Mouse (Mus musculus): ENCODE measurements at regions not wholly inside any gene's neighbourhood (a gene's known extent, or its start where the extent isn't known, plus 50 kb on each side); places are given as distances from the start of the nearest gene placed in this dataset.

DNA sequence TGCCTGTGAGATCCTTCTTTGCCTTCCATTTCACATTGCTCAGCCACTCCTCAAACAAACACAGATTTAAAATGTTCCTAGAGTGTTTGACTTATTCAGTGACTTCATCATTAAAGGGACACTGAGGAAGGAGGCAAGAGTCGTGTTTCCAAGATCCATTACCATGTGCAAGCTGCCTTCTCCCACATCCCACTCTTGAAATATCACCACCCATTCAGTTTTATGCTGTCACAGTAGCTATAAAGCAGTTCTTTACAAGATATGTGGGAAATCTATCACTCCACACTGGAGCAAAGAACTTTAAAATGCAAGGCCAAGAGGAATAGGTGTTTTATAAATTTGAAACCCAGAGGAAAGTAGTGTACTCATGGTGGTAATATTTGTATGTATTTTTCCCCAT lies 110.2 kb upstream of the Gm12695 start:
- no peak for DNase-seq

DNA sequence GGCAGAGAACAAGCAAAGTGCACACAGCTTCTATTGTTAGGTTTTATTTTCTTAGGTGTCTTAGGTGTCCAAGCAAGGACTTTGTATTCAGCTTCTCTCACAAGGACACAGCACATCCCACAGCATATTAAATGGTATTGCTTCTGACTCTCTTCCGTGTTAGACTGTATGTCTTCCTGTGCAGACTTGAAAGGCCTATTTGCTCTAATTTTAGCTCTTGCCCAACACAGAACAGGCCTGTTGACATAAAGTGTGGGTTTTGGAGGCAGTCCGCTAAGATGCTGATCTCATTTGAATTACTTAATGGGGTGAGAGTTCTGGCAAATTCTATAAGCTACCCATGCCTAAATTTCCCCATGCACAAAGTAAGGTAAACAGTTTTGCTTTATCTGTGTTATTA lies 96.1 kb upstream of the Gm12695 start:
- DNase-seq = no peak

DNA sequence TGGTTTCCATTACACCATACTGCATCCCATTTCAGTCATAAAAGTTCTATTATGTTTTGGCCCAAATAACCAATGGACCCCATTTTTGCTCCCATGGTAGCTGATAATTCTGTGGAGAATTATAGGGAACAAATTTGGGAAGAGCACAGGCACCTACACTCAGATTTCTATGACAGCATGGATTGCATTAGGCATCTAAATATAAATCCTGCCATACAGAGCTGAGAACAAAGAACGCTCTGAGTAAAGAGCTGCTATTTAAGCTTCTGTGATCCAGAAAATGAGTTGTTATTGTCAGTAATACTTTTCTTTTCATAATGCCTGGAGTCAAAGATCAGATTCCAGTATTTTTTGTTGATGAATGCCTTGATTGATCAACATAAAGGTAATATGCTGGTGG lies 93.0 kb upstream of the Gm12695 start:
- DNase-seq = no peak

DNA sequence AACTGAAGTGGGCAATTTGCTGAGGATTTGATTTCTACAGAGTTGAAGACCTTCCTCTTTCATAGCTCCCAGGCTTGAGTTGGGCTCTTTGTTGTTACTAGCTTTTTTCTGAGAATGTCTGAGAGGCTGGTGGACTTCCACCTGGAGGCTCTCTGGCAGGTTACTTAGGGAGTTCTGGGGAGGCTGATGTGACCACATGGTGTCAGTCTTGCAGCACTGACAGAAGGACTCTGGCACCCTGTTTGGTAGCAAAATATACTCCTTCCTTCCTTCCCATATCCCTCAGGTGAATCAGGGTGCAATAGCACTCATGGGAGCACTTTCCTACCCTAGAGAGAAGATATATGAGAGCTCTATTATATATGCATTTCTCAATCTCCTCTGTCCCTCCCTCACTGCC lies 89.7 kb upstream of the Gm12695 start:
- DNase-seq = peak; percentile 8

DNA sequence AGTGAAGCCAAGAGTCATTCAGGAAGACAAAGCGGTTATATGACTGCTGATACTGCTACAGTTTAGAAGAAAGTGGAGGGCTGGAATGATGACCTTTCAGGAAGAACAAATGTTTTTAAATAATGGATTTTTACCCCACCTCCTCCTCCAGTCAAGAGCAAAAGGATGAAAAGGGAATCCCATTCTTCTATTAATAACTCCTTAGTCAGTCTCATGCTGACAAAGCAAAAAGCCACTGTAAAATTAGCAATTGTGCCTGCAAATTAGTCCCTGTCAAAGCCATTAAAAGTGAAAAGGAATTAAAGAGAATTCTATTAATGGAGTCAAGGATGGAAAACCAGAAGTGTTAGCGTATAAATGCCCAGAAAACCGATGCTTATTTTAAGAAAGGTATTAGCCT lies 60.2 kb upstream of the Gm12695 start:
- DNase-seq = no peak
